Mouse (Mus musculus): ENCODE measurements at regions not wholly inside any gene's neighbourhood (a gene's known extent, or its start where the extent isn't known, plus 50 kb on each side); places are given as distances from the start of the nearest gene placed in this dataset.

- Histone ChIP-seq H3K9me3 (ENCODE audit: control insufficient read depth, low read length) (no peaks in the 10 kb centered on the region), H3K9ac (ENCODE audit: low read depth, low read length) (no peak overlapping the region), H3K36me3 (ENCODE audit: control insufficient read depth, insufficient read depth, low read length) (no peaks in the 10 kb centered on the region), H3K4me1 (ENCODE audit: control insufficient read depth, insufficient read depth, low read length) (no peaks in the 10 kb centered on the region), H3K4me3 (ENCODE audit: low read length) (no peak overlapping the region), H3K27ac (ENCODE audit: low read depth, low read length) (no peak overlapping the region), H3K4me2 (replicated peaks; ENCODE audit: low read depth, low read length) (no peak overlapping the region), H3K27me3 (ENCODE audit: control insufficient read depth, insufficient read depth, low read length) (no peaks in the 10 kb centered on the region)
- ATAC-seq (ENCODE audit: low FRiP score, low TSS enrichment), result no peak
- 69% methylated on average over 2 of the region's 2 CpGs for WGBS
Observed at GRCm38 (mm10) chr19:18128786-18129185, 291.4 kb upstream of the Pcsk5 start.

DNA sequence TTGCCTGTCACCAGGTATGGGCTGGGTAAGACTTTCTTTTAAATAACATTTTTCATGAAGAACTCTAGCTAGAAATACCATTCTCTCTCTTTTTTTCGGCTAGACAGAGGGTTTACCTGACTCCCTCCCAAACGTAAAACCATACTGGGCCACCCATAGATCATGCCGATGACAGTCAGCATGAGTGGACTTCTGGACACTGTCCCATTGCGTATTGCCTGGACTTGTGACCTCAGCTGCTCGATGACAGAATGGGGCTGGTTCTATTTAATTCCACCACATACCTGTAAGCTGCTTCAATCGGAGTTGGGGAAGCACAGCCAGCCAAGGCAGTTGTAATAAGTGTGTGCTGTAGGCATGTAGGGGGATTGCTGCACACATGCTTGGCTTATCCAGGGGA is 268.8 kb upstream of the Pcsk5 start:
- no peaks in the 10 kb centered on the region for H3K36me3 ChIP-seq (ENCODE audit: control insufficient read depth, insufficient read depth, low read length)
- no peak overlapping the region for H3K4me3 ChIP-seq (ENCODE audit: low read length)
- no peak overlapping the region for H3K27ac ChIP-seq (ENCODE audit: low read depth, low read length)
- no peak overlapping the region for H3K4me2 ChIP-seq (replicated peaks; ENCODE audit: low read depth, low read length)
- no peaks in the 10 kb centered on the region for H3K9me3 ChIP-seq (ENCODE audit: control insufficient read depth, low read length)
- no peaks in the 10 kb centered on the region for H3K27me3 ChIP-seq (ENCODE audit: control insufficient read depth, insufficient read depth, low read length)
- 83% methylated on average over 6 of the region's 6 CpGs for WGBS
- ATAC-seq (ENCODE audit: low FRiP score, low TSS enrichment), result no peak
- H3K4me1 ChIP-seq (ENCODE audit: control insufficient read depth, insufficient read depth, low read length), result no peaks in the 10 kb centered on the region
- H3K9ac ChIP-seq (ENCODE audit: low read depth, low read length), result no peak overlapping the region

DNA sequence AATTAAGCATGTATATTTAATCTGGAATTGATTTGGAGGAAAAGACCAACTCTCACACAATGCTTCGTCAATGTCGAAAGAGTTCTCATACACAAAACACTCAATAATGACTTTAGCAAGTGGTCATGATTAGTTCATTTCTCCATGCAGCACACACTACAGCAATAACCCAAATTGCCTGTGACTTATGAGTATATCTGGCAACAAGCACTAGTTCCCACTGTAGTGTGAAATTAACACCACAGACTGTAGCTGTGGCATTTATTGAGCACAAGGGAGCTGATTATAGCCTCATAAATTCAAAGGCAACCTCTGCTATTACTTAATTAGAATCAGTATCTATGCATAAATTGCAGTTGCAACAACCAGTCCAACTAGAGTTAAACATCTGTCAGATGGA is 267.2 kb upstream of the Pcsk5 start:
- Histone ChIP-seq H3K4me2 (replicated peaks; ENCODE audit: low read depth, low read length) (no peak overlapping the region), H3K9ac (ENCODE audit: low read depth, low read length) (no peak overlapping the region), H3K4me1 (ENCODE audit: control insufficient read depth, insufficient read depth, low read length) (no peaks in the 10 kb centered on the region), H3K27me3 (ENCODE audit: control insufficient read depth, insufficient read depth, low read length) (no peaks in the 10 kb centered on the region), H3K27ac (ENCODE audit: low read depth, low read length) (no peak overlapping the region), H3K9me3 (ENCODE audit: control insufficient read depth, low read length) (no peaks in the 10 kb centered on the region), H3K36me3 (ENCODE audit: control insufficient read depth, insufficient read depth, low read length) (no peaks in the 10 kb centered on the region), H3K4me3 (ENCODE audit: low read length) (no peak overlapping the region)
- no peak for ATAC-seq (ENCODE audit: low FRiP score, low TSS enrichment)
- 92% methylated on average over 2 of the region's 2 CpGs for WGBS

DNA sequence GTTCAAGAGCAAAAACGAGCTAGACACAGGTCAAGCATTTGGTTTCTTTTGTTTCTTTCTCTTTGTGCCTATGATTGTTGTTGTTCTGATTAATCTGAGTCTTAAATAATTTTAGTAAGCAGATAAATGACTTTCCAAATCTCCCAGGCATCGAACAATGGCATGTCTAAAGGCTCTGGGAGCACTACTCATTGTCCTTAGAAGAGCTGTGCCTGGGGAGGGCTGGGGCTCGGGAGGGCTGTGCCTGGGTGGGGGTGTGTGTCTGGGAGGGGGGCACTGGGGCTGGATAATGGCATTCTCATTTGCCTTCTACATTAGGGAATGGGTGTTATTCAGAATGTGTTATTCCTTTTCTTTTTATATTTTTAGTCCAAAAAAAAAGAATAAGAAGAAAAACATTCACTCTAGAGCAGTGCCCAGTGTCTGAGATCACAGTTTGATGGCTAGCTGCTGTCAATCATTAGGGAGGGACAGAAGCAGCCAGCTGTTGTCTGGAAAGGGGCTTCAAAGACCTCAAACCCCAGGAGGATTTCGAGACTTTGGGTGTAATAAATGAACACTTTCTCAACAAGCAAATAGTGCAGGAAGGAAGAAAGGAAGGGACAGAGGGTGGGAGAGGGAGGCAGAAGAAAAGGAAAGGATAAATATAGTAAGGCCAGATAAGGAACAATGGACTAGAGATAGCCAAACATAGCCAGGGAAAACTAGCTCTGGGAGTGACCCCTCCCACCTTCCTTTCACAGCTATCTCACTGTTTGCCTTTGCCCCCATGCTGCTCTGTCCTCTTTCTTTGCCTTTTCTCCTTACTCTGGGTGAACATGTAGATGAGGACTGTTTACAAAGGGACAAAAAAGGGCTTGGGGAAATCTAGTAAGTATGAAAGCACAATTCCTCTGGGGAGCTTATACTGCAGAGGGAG is 264.2 kb upstream of the Pcsk5 start:
- H3K4me2 ChIP-seq (replicated peaks; ENCODE audit: low read depth, low read length), result no peak overlapping the region
- ATAC-seq (ENCODE audit: low FRiP score, low TSS enrichment), result no peak
- no peaks in the 10 kb centered on the region for H3K9me3 ChIP-seq (ENCODE audit: control insufficient read depth, low read length)
- H3K36me3 ChIP-seq (ENCODE audit: control insufficient read depth, insufficient read depth, low read length), result no peaks in the 10 kb centered on the region
- no peaks in the 10 kb centered on the region for H3K27me3 ChIP-seq (ENCODE audit: control insufficient read depth, insufficient read depth, low read length)
- no peak overlapping the region for H3K9ac ChIP-seq (ENCODE audit: low read depth, low read length)
- H3K27ac ChIP-seq (ENCODE audit: low read depth, low read length), result no peak overlapping the region
- H3K4me3 ChIP-seq (ENCODE audit: low read length), result no peak overlapping the region
- 39% methylated on average over 4 of the region's 4 CpGs for WGBS
- H3K4me1 ChIP-seq (ENCODE audit: control insufficient read depth, insufficient read depth, low read length), result no peaks in the 10 kb centered on the region

GRCm38 (mm10) chr19:18083312-18083711 is 245.9 kb upstream of the Pcsk5 start:
- no peaks in the 10 kb centered on the region for H3K9me3 ChIP-seq (ENCODE audit: control insufficient read depth, low read length)
- H3K9ac ChIP-seq (ENCODE audit: low read depth, low read length), result no peak overlapping the region
- ATAC-seq (ENCODE audit: low FRiP score, low TSS enrichment), result no peak
- H3K4me3 ChIP-seq (ENCODE audit: low read length), result no peak overlapping the region
- no peaks in the 10 kb centered on the region for H3K27me3 ChIP-seq (ENCODE audit: control insufficient read depth, insufficient read depth, low read length)
- H3K27ac ChIP-seq (ENCODE audit: low read depth, low read length), result no peak overlapping the region
- no peaks in the 10 kb centered on the region for H3K4me1 ChIP-seq (ENCODE audit: control insufficient read depth, insufficient read depth, low read length)
- H3K36me3 ChIP-seq (ENCODE audit: control insufficient read depth, insufficient read depth, low read length), result no peaks in the 10 kb centered on the region
- H3K4me2 ChIP-seq (replicated peaks; ENCODE audit: low read depth, low read length), result no peak overlapping the region
- 83% methylated on average over 6 of the region's 6 CpGs for WGBS

DNA sequence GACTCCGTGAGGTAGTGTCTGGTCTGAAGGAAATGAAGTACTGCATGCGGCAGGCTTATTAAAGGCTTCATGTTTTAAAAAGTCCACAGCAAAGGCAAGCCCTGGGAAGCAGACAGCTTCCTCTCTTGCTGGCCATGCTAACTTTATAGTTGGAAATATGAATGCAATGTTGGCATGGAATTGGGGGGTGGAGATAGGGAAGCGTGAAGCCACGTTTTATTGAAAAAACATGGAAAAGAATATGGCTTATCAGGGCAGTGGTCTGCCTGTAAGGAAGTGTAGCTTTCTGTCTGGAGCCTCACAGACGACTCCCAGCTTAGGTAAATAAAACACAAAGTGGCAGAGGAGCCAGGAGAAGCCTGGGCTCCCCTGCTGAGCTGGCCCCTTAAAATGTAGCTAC is 231.5 kb upstream of the Pcsk5 start:
- H3K9ac ChIP-seq (ENCODE audit: low read depth, low read length), result no peak overlapping the region
- no peaks in the 10 kb centered on the region for H3K27me3 ChIP-seq (ENCODE audit: control insufficient read depth, insufficient read depth, low read length)
- no peak overlapping the region for H3K27ac ChIP-seq (ENCODE audit: low read depth, low read length)
- H3K9me3 ChIP-seq (ENCODE audit: control insufficient read depth, low read length), result no peaks in the 10 kb centered on the region
- peaks cover 4% of the 10 kb centered on the region; the same call in 1 of the 2 replicates for H3K4me1 ChIP-seq (ENCODE audit: control insufficient read depth, insufficient read depth, low read length)
- H3K4me2 ChIP-seq (replicated peaks; ENCODE audit: low read depth, low read length), result no peak overlapping the region
- WGBS, result 58% methylated on average over 5 of the region's 5 CpGs
- H3K4me3 ChIP-seq (ENCODE audit: low read length), result no peak overlapping the region
- no peak for ATAC-seq (ENCODE audit: low FRiP score, low TSS enrichment)
- no peaks in the 10 kb centered on the region for H3K36me3 ChIP-seq (ENCODE audit: control insufficient read depth, insufficient read depth, low read length)

DNA sequence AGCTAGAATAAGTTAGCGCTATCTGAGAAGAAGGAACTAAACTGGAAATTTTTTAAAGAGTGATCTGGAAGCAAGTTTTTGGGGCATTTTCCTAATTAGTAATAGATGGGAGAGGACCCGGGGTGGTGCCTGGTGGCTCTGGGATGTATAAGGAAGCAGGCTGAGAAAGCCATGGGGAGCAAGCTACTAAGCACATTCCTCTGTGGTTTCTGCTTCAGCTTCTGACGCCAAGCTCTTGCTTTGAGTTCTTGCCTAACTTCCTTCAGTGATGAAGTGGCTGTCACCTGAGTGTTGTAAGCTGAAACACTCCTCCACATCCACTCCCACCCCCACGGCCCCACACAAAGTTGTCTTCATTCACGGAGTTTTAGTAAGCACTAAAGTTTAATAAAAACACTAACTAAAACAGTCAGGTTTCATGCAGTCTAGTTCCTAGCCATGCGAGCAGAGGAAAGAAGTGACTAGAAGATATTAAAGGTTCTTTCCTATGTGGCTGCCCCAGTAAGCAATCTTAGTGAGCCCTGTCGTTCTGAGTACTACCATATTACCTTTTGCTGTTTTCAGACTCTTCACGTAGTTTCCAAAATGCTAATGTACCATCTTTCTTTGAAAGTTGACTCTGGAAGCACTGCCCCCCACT is 230.5 kb upstream of the Pcsk5 start:
- H3K4me1 ChIP-seq (ENCODE audit: control insufficient read depth, insufficient read depth, low read length), result peaks cover 4% of the 10 kb centered on the region; the same call in 1 of the 2 replicates
- H3K27me3 ChIP-seq (ENCODE audit: control insufficient read depth, insufficient read depth, low read length), result no peaks in the 10 kb centered on the region
- H3K9ac ChIP-seq (ENCODE audit: low read depth, low read length), result no peak overlapping the region
- WGBS, result 51% methylated on average over 8 of the region's 8 CpGs
- H3K4me2 ChIP-seq (replicated peaks; ENCODE audit: low read depth, low read length), result no peak overlapping the region
- H3K9me3 ChIP-seq (ENCODE audit: control insufficient read depth, low read length), result no peaks in the 10 kb centered on the region
- ATAC-seq (ENCODE audit: low FRiP score, low TSS enrichment), result peak; percentile 39; the same call in 1 of the 2 replicates
- H3K4me3 ChIP-seq (ENCODE audit: low read length), result no peak overlapping the region
- H3K27ac ChIP-seq (ENCODE audit: low read depth, low read length), result no peak overlapping the region
- no peaks in the 10 kb centered on the region for H3K36me3 ChIP-seq (ENCODE audit: control insufficient read depth, insufficient read depth, low read length)

GRCm38 (mm10) chr19:18057256-18057890 is 219.9 kb upstream of the Pcsk5 start:
- no peak overlapping the region for H3K9ac ChIP-seq (ENCODE audit: low read depth, low read length)
- H3K36me3 ChIP-seq (ENCODE audit: control insufficient read depth, insufficient read depth, low read length), result no peaks in the 10 kb centered on the region
- H3K27ac ChIP-seq (ENCODE audit: low read depth, low read length), result no peak overlapping the region
- ATAC-seq (ENCODE audit: low FRiP score, low TSS enrichment), result peak; percentile 68
- no peak overlapping the region for H3K4me2 ChIP-seq (replicated peaks; ENCODE audit: low read depth, low read length)
- WGBS, result 56% methylated on average over 7 of the region's 7 CpGs
- H3K27me3 ChIP-seq (ENCODE audit: control insufficient read depth, insufficient read depth, low read length), result no peaks in the 10 kb centered on the region
- H3K9me3 ChIP-seq (ENCODE audit: control insufficient read depth, low read length), result no peaks in the 10 kb centered on the region
- H3K4me1 ChIP-seq (ENCODE audit: control insufficient read depth, insufficient read depth, low read length), result 0 out of 2 replicates have a peak, but pooled peaks cover 3% of the 10 kb centered on the region
- no peak overlapping the region for H3K4me3 ChIP-seq (ENCODE audit: low read length)
